Mouse (Mus musculus): Measurements from ENCODE around the gene Hyal3. TPM values are rescaled to one million over a fixed set of nuclear protein-coding genes. Genes with fewer than 3 reads are reported as not detected.

Gene Hyal3
- polyA plus RNA-seq, 1 experiment from 2014 or later: 0.33 TPM

- no peak for ATAC-seq (replicated peaks; ENCODE audit: insufficient number of reproducible peaks, low FRiP score, low TSS enrichment)
- WGBS (ENCODE audit: insufficient replicate concordance): 67% methylated on average over 2 of the region's 2 CpGs
Measured at GRCm38 (mm10) chr9:107617461-107617860, 36.8 kb downstream of the Hyal3 start.

GRCm38 (mm10) chr9:107618098-107618497 lies 37.5 kb downstream of the Hyal3 start:
- peaks cover 31% of the 10 kb centered on the region for H3K36me3 ChIP-seq (ENCODE audit: control insufficient read depth, insufficient read depth, low read length)
- H3K4me1 ChIP-seq (ENCODE audit: control insufficient read depth, insufficient read depth, low read length): peaks cover 30% of the 10 kb centered on the region
- H3K4me2 ChIP-seq: no peak overlapping the region; the same call in 1 of the 2 replicates
- H3K27me3 ChIP-seq (ENCODE audit: control insufficient read depth, insufficient read depth, low read length): no peaks in the 10 kb centered on the region
- no peak overlapping the region; the same call in 1 of the 2 replicates for H3K9ac ChIP-seq (ENCODE audit: low read depth, low read length)
- no peak overlapping the region for H3K4me3 ChIP-seq (ENCODE audit: low read depth, low read length)
- ATAC-seq (replicated peaks; ENCODE audit: insufficient number of reproducible peaks, low FRiP score, low TSS enrichment): no peak
- H3K27ac ChIP-seq (ENCODE audit: low read depth, low read length): peak overlapping the region; percentile 86
- no peaks in the 10 kb centered on the region for H3K9me3 ChIP-seq (replicated peaks; ENCODE audit: control insufficient read depth, low read length)
- WGBS (ENCODE audit: insufficient replicate concordance): 83% methylated on average over 6 of the region's 6 CpGs

More at GRCm38 (mm10) chr9:107617461-107617860, 36.8 kb downstream of the Hyal3 start:
- no peaks in the 10 kb centered on the region for H3K9me3 ChIP-seq (replicated peaks; ENCODE audit: control insufficient read depth, low read length)
- peaks cover 36% of the 10 kb centered on the region for H3K4me1 ChIP-seq (ENCODE audit: control insufficient read depth, insufficient read depth, low read length)
- H3K9ac ChIP-seq (ENCODE audit: low read depth, low read length): no peak overlapping the region
- H3K27me3 ChIP-seq (ENCODE audit: control insufficient read depth, insufficient read depth, low read length): no peaks in the 10 kb centered on the region
- peaks cover 29% of the 10 kb centered on the region for H3K36me3 ChIP-seq (ENCODE audit: control insufficient read depth, insufficient read depth, low read length)
- H3K27ac ChIP-seq (ENCODE audit: low read depth, low read length): peak overlapping the region; percentile 86; the same call in 1 of the 2 replicates
- H3K4me2 ChIP-seq: no peak overlapping the region
- H3K4me3 ChIP-seq (ENCODE audit: low read depth, low read length): no peak overlapping the region

- Histone ChIP-seq H3K4me3 (ENCODE audit: low read depth, low read length) (no peak overlapping the region), H3K27me3 (ENCODE audit: control insufficient read depth, insufficient read depth, low read length) (no peaks in the 10 kb centered on the region), H3K4me1 (ENCODE audit: control insufficient read depth, insufficient read depth, low read length) (peaks cover 28% of the 10 kb centered on the region), H3K9ac (ENCODE audit: low read depth, low read length) (peak overlapping the region; percentile 43; the same call in 1 of the 2 replicates), H3K27ac (ENCODE audit: low read depth, low read length) (peak overlapping the region; percentile 86), H3K4me2 (peak overlapping the region; percentile 11; the same call in 1 of the 2 replicates), H3K9me3 (replicated peaks; ENCODE audit: control insufficient read depth, low read length) (no peaks in the 10 kb centered on the region), H3K36me3 (ENCODE audit: control insufficient read depth, insufficient read depth, low read length) (peaks cover 32% of the 10 kb centered on the region)
- ATAC-seq (replicated peaks; ENCODE audit: insufficient number of reproducible peaks, low FRiP score, low TSS enrichment): peak; percentile 78
- WGBS (ENCODE audit: insufficient replicate concordance): 28% methylated on average over 13 of the region's 13 CpGs
Measured at GRCm38 (mm10) chr9:107618778-107619545, 38.3 kb downstream of the Hyal3 start.

GRCm38 (mm10) chr9:107619546-107619879 lies 38.9 kb downstream of the Hyal3 start:
- Histone ChIP-seq H3K27me3 (ENCODE audit: control insufficient read depth, insufficient read depth, low read length) (no peaks in the 10 kb centered on the region), H3K9ac (ENCODE audit: low read depth, low read length) (no peak overlapping the region), H3K27ac (ENCODE audit: low read depth, low read length) (peak overlapping the region; percentile 86), H3K4me2 (no peak overlapping the region), H3K4me1 (ENCODE audit: control insufficient read depth, insufficient read depth, low read length) (peaks cover 32% of the 10 kb centered on the region), H3K4me3 (ENCODE audit: low read depth, low read length) (no peak overlapping the region), H3K9me3 (replicated peaks; ENCODE audit: control insufficient read depth, low read length) (no peaks in the 10 kb centered on the region), H3K36me3 (ENCODE audit: control insufficient read depth, insufficient read depth, low read length) (peaks cover 28% of the 10 kb centered on the region)
- WGBS (ENCODE audit: insufficient replicate concordance): 38% methylated on average over 13 of the region's 13 CpGs
- ATAC-seq (replicated peaks; ENCODE audit: insufficient number of reproducible peaks, low FRiP score, low TSS enrichment): no peak; the same call in 1 of the 2 replicates

GRCm38 (mm10) chr9:107620954-107621353 lies 40.3 kb downstream of the Hyal3 start:
- H3K4me1 ChIP-seq (ENCODE audit: control insufficient read depth, insufficient read depth, low read length): peaks cover 44% of the 10 kb centered on the region
- no peak for ATAC-seq (replicated peaks; ENCODE audit: insufficient number of reproducible peaks, low FRiP score, low TSS enrichment)
- no peaks in the 10 kb centered on the region for H3K9me3 ChIP-seq (replicated peaks; ENCODE audit: control insufficient read depth, low read length)
- H3K36me3 ChIP-seq (ENCODE audit: control insufficient read depth, insufficient read depth, low read length): peaks cover 20% of the 10 kb centered on the region
- no peak overlapping the region for H3K4me3 ChIP-seq (ENCODE audit: low read depth, low read length)
- no peaks in the 10 kb centered on the region for H3K27me3 ChIP-seq (ENCODE audit: control insufficient read depth, insufficient read depth, low read length)
- H3K4me2 ChIP-seq: no peak overlapping the region
- no peak overlapping the region for H3K27ac ChIP-seq (ENCODE audit: low read depth, low read length)
- no peak overlapping the region for H3K9ac ChIP-seq (ENCODE audit: low read depth, low read length)

GRCm38 (mm10) chr9:107624539-107624938 lies 43.9 kb downstream of the Hyal3 start:
- peaks cover 13% of the 10 kb centered on the region for H3K36me3 ChIP-seq (ENCODE audit: control insufficient read depth, insufficient read depth, low read length)
- ATAC-seq (replicated peaks; ENCODE audit: insufficient number of reproducible peaks, low FRiP score, low TSS enrichment): no peak
- H3K9me3 ChIP-seq (replicated peaks; ENCODE audit: control insufficient read depth, low read length): no peaks in the 10 kb centered on the region
- peaks cover 60% of the 10 kb centered on the region for H3K4me1 ChIP-seq (ENCODE audit: control insufficient read depth, insufficient read depth, low read length)
- no peak overlapping the region for H3K4me2 ChIP-seq
- 63% methylated on average over 5 of the region's 5 CpGs for WGBS (ENCODE audit: insufficient replicate concordance)
- no peaks in the 10 kb centered on the region for H3K27me3 ChIP-seq (ENCODE audit: control insufficient read depth, insufficient read depth, low read length)
- peak overlapping the region; percentile 36 for H3K27ac ChIP-seq (ENCODE audit: low read depth, low read length)
- H3K4me3 ChIP-seq (ENCODE audit: low read depth, low read length): no peak overlapping the region
- H3K9ac ChIP-seq (ENCODE audit: low read depth, low read length): 0 out of 2 replicates have a peak overlapping the region, but pooled peaks have one; percentile 34

- Histone ChIP-seq H3K27ac (ENCODE audit: low read depth, low read length) (peak overlapping the region; percentile 36), H3K27me3 (ENCODE audit: control insufficient read depth, insufficient read depth, low read length) (no peaks in the 10 kb centered on the region), H3K36me3 (ENCODE audit: control insufficient read depth, insufficient read depth, low read length) (peaks cover 13% of the 10 kb centered on the region), H3K4me2 (no peak overlapping the region), H3K4me3 (ENCODE audit: low read depth, low read length) (no peak overlapping the region), H3K9ac (ENCODE audit: low read depth, low read length) (no peak overlapping the region), H3K4me1 (ENCODE audit: control insufficient read depth, insufficient read depth, low read length) (peaks cover 60% of the 10 kb centered on the region), H3K9me3 (replicated peaks; ENCODE audit: control insufficient read depth, low read length) (no peaks in the 10 kb centered on the region)
- ATAC-seq (replicated peaks; ENCODE audit: insufficient number of reproducible peaks, low FRiP score, low TSS enrichment): no peak
- 86% methylated on average over 3 of the region's 3 CpGs for WGBS (ENCODE audit: insufficient replicate concordance)
Measured at GRCm38 (mm10) chr9:107624951-107625350, 44.3 kb downstream of the Hyal3 start.

GRCm38 (mm10) chr9:107625351-107626128 lies 44.9 kb downstream of the Hyal3 start:
- peaks cover 13% of the 10 kb centered on the region for H3K36me3 ChIP-seq (ENCODE audit: control insufficient read depth, insufficient read depth, low read length)
- no peak overlapping the region for H3K4me2 ChIP-seq
- no peak overlapping the region for H3K4me3 ChIP-seq (ENCODE audit: low read depth, low read length)
- no peaks in the 10 kb centered on the region for H3K9me3 ChIP-seq (replicated peaks; ENCODE audit: control insufficient read depth, low read length)
- H3K9ac ChIP-seq (ENCODE audit: low read depth, low read length): peak overlapping the region; percentile 34; the same call in 1 of the 2 replicates
- 90% methylated on average over 12 of the region's 12 CpGs for WGBS (ENCODE audit: insufficient replicate concordance)
- H3K4me1 ChIP-seq (ENCODE audit: control insufficient read depth, insufficient read depth, low read length): peaks cover 60% of the 10 kb centered on the region
- no peaks in the 10 kb centered on the region for H3K27me3 ChIP-seq (ENCODE audit: control insufficient read depth, insufficient read depth, low read length)
- H3K27ac ChIP-seq (ENCODE audit: low read depth, low read length): 0 out of 2 replicates have a peak overlapping the region, but pooled peaks have one; percentile 36
- ATAC-seq (replicated peaks; ENCODE audit: insufficient number of reproducible peaks, low FRiP score, low TSS enrichment): no peak

All from heart, embryonic 11.5 days (tissue).